Mouse (Mus musculus) adrenal gland, adult 2 months (tissue): ENCODE data around the gene Csnk1g2. TPM values are rescaled to one million over a fixed set of nuclear protein-coding genes. Genes with fewer than 3 reads are reported as not detected.

Experiments
- DNase-seq: peaks from one replicate; pipeline ENCODE4 v3.0.0; 2021
- long read RNA-seq: library from polyadenylated mRNA; stranded (forward); transcript quantifications from one replicate; pipeline ENCODE4 v2.0.0, GENCODE M21; 2021
- polyA plus RNA-seq: library from polyadenylated mRNA; depleted of rRNA; stranded (reverse); fragments of >200 nt; gene quantifications from 2 replicates; pipeline ENCODE4 v1.2.3, GENCODE M21; 2012; rRNA removed
- total RNA-seq, 2 experiments: library from RNA; stranded (reverse); gene quantifications; 2 replicates each; pipeline ENCODE4 v1.2.3; 2021

Gene Csnk1g2
- total RNA-seq (100 to 1,000 TPM; 110 to 133 TPM), polyA plus RNA-seq (241 and 255 TPM in 2 replicates)
- long read RNA-seq, transcript Csnk1g2-201 (11 exons, 2,348 nt) = major isoform, 15 of 141 reads
- long read RNA-seq, partial matches to known transcripts = 10 of 141 reads
- long read RNA-seq, other reads (novel, unspliced or antisense) = 116 of 141 reads

- no peak for DNase-seq
Measured at GRCm38 (mm10) chr10:80622661-80623456, at the start of gene Csnk1g2. TSS of gene Csnk1g2 (plus strand) at chr10:80622838.

- no peak for DNase-seq
Measured at GRCm38 (mm10) chr10:80573944-80574343, 48.7 kb upstream of the Csnk1g2 start.

GRCm38 (mm10) chr10:80574896-80575295 is 47.7 kb upstream of the Csnk1g2 start:
- DNase-seq = no peak

- no peak for DNase-seq
Measured at GRCm38 (mm10) chr10:80575925-80576324, 46.7 kb upstream of the Csnk1g2 start.

DNA sequence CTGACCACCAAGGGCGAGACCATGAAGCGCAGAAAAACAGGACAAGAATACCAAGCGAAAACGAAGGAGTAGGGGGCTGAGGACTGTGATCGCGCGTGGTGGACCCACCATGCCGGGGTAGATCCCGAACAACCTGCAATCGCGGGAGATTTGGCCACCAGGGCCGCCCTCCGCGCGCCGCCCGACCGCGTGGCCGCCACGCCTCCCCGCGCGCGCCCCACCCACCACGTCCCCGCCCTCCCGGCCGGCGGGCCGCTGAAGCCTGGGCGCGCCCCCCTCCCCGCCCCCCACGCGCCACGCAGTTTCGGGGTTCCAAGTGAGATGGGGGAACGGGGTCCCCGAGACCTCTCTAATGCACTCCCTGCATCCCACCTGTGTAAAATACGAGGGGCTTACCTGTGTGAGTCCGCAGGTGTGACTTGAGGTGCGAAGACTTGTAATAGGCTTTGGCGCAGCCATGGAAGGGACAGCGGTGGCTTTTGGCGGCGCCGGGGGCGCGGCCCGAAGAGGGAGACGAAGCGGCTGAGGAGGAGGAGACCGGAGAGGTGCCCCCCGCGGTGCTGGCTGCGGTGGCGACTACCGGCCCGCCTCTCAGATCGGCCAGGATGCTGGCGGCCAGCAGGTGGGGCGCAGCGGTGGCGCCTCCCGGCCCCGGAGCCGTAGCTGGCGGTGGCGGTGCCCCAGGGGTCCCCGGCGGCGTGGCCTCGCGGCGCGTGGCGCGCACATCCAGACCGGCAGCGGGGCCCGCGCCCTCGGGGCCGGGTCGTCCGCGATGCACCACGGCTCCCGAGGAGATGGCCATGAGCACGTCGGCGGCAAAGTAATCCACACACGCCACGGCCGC is 46.1 kb upstream of the Csnk1g2 start:
- peak; percentile 79 for DNase-seq

GRCm38 (mm10) chr10:80577195-80578130 is 45.2 kb upstream of the Csnk1g2 start, which contains the start of gene Klf16:
TSS of gene Klf16 (minus strand) at chr10:80577321.
- DNase-seq = peak; percentile 100

DNA sequence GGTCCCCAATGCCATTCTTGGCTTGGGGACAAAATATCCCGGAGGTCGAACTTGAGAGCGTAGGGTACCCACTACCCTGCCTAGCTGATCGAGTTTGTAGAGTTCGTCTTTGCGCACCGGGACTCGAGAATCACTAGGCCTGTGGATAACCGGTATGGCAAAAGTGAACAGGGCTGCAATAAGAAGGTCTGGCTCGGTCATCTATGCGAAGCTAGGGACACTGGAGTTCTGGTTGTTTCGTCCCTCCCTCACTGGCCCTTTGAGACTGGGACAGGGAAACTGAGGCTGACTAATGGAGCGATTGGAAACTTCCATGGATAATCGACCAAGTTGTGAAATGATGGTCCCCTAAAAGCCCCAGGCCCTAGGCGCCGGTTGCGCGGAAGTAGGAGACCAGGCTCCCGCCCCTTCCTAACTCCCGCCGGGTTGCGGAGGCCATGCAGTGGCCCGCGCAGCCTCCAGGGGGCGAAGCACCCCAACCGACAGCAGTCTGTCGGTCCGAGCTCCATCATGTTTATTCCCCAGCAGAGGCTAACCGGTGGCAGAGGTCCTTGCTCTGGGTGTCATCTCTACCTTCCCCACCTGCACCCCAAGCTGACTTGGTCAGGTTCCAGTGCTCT is 44.4 kb upstream of the Csnk1g2 start:
- DNase-seq = peak; percentile 91

- peak; percentile 71 for DNase-seq
Measured at GRCm38 (mm10) chr10:80578911-80579310, 43.7 kb upstream of the Csnk1g2 start.

GRCm38 (mm10) chr10:80583047-80583446 is 39.6 kb upstream of the Csnk1g2 start:
- DNase-seq = no peak

GRCm38 (mm10) chr10:80584045-80584488 is 38.6 kb upstream of the Csnk1g2 start:
- no peak for DNase-seq

DNA sequence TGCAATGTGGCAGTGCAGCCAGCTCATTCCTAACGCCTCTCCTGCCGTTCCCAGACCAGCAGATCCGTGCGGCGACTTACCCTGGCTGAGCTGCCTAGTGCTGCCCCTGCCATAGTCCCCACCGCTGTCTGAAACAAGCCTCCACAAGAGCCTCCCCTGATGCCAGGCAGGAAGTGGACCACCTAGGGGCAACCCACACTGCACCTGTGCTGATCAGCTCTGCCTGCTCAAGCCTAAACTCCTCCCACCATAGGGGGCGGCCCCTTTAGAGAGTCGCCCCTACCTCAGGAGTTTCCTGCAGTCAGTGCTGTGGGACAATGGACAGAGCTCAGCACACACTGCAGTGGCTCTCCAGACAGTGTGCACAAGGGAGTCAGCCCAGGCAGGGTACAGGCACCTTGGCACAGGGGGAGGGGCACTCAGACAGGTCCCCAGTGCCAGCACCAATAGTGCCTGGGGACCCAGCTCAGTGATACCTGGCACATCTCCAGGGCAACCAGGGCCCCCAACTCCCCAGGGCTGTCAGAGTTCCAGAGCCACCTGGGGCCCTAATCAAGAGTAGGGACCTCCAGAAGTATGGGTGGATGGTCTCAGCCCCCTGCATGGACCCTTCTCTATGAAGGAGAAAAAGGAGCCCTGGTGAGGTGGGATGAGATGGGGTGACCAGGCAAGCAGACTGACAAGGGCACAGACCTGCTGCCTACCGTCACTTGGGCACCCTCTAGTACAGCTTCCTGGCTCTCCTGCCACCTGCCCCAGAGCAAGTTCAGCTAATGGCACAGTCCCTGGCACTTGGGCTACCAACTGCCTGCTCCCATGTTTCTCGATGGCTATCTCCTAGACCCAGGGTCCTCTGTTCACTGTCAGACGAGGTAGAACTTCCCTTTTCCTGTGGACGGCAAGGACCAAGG is 37.7 kb upstream of the Csnk1g2 start:
- DNase-seq = no peak

DNA sequence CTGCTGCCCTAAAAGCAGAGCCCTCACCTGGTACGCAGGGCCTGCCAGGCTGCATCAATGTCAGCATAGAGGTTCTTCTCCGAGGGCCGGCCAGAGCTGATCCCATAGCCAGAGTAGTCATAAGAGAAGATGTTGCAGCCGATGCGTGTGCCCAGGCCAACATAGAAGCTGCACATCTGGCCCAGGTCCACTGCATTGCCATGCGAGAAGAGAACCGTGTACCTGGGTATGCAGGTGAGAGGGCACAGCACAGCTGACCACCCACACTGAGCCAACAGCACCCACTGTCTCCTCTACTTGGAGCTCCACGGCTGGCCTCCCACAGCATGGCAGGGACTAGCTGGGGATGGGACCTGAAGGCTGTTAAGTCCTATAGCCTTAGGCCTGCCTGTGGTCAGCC is 37.1 kb upstream of the Csnk1g2 start:
- DNase-seq = no peak

DNA sequence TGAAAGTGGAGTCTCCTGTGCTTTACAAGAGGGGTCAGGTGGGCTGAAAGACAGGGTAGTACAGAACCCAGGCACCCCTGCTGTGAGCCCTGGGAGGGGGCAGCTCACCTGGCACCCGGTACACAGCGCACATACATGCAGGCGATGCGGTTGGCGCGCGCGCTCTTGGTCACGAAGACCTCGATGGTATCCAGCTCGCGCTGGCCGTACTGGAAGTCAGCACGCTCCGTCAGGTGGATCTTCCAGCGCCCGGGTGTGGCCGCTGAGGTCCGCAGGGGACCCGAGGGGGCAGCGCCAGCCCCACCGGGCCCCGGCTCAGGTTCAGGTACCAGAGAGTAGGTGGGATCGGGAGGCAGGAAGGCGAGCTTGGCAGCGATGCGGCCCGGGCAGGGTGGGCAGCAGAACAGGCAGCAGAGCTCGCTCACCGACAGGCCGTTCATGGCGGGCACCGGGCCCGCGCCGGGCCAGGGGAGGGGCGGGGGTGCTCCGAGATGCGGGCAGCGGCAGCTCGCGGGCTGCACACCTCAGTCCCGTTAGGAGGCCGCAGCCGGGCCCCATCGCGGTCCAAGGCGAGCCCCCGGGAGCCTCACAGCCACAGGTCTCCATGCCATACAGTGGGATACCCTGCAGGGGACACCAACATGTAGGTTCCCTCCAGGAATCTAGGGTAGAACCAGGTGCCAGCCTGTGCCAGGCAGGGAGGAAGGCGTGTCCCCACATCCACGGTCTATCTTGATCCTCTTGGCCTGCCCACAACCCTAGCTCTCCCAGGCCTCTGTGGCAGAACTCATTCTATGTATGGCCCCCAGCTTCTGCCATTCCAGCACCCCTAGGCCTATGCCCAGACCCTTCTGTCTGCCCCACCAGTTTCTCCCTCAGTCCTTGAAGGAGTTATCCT is 36.0 kb upstream of the Csnk1g2 start:
- no peak for DNase-seq

GRCm38 (mm10) chr10:80587305-80587657 is 35.4 kb upstream of the Csnk1g2 start:
- peak; percentile 43 for DNase-seq

GRCm38 (mm10) chr10:80589127-80589878 is 33.3 kb upstream of the Csnk1g2 start:
- peak; percentile 52 for DNase-seq

DNA sequence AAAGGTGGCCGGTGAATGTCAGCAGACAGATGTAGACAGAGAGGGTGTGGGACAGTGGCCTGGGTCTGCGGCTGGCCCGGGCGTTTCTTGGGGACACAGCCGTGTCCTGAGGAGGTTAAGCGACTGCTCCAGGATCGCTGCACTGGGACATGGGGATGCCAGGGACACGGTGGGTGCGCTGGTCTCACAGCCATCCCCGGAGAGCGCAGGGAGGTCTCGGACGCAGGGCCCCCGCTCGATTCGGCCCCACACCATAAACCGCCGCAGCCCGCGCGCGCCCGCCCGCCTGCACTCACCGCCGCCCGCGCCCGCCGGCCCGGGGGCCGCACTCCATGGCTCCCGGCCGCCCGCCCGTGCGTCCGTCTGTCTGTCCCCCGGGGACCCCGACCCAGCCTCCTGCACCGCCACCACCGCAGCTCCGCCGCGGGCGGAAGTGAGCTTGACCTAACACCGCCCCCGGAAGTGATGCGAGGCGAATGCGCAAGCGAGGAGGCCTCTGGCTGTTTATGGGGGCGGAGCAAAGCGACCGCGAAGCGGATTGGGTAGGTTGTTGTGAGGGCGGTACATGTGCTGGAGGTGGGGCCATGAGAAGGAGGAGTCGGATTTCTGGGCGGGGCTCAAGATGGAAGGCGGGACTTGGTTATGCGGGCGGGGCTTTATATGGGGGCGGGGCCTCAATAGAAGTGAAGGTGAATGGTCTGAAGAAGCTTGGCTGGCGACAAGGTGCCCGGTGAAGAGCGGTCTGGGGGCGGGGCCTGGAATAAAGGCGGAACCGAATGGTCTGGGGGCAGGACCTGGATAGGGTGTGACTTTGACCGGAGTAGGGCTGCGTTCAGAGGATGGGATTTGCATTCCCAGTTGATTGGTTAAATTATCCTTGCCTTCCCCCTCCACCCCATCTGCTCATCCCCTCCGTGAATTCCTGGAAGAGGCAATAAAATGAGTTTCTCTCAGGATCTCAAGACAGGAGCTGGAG is 32.5 kb upstream of the Csnk1g2 start, which contains the start of gene Abhd17a:
TSS of gene Abhd17a (minus strand) at position 463 of the 976 bp plus-strand sequence.
- DNase-seq = peak; percentile 98

DNA sequence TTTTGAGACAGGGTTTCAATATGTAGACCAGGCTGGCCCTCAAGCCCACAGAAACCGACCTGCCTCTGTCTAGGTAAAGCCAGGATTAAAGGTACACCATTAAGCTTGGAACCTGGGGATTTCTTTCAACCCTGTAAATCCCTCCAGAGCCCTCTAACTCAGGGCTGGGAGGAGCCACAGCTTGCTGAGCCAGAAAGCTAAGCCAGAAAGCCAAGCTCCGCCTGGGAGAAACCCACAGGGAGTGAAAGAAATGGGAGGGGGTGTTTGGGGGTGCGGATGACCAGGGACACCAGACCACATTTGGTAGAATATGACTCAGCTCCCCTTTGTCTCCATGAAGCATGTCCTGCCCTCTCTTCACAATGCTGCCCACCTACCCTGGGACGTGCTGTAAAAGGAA is 26.3 kb upstream of the Csnk1g2 start:
- no peak for DNase-seq
